Mouse (Mus musculus) heart, postnatal 0 days (tissue): ENCODE results near the gene Hoxa1. TPM values are rescaled to one million over a fixed set of nuclear protein-coding genes. Genes with fewer than 3 reads are reported as not detected.

Source experiments
- ATAC-seq: fragments of 200-750 bp; cut with Nextera tagmentation; 2 replicates; pipeline ENCODE4 v1.8.0; 2017; ENCODE audit warnings: low read depth, moderate number of reproducible peaks, moderate library complexity; ENCODE audit not compliant: insufficient read depth
- DNase-seq: peaks from one replicate; pipeline ENCODE4 v3.0.0-alpha.2; 2016; ENCODE audit warnings: low spot score
- H3K27ac ChIP-seq: fragments of 300-500 bp; sonication (generic); 2 replicates; pipeline ENCODE4 v1.5.1; 2014; ENCODE audit warnings: low read depth, mild to moderate bottlenecking
- H3K27me3 ChIP-seq: fragments of 300-500 bp; sonication (generic); 2 replicates; pipeline ENCODE4 v1.6.1; 2014; ENCODE audit warnings: low read length, mixed read lengths; ENCODE audit not compliant: control insufficient read depth, insufficient read depth
- H3K36me3 ChIP-seq: fragments of 300-500 bp; sonication (generic); replicated peaks from 2 replicates; pipeline ENCODE4 v1.6.1; 2014; ENCODE audit warnings: low read length, mixed read lengths; ENCODE audit not compliant: control insufficient read depth, insufficient read depth
- H3K4me1 ChIP-seq: fragments of 300-500 bp; sonication (generic); 2 replicates; pipeline ENCODE4 v1.6.1; 2014; ENCODE audit warnings: antibody characterized with exemption; ENCODE audit not compliant: control insufficient read depth, insufficient read depth
- H3K4me2 ChIP-seq: fragments of 300-500 bp; sonication (generic); 2 replicates; pipeline ENCODE4 v1.6.1; 2014; ENCODE audit warnings: low read depth, mild to moderate bottlenecking, low read length, moderate library complexity
- H3K4me3 ChIP-seq: fragments of 300-500 bp; sonication (generic); 2 replicates; pipeline ENCODE4 v1.5.1; 2014; ENCODE audit warnings: low read depth, low read length
- H3K9ac ChIP-seq: fragments of 300-500 bp; sonication (generic); replicated peaks from 2 replicates; pipeline ENCODE4 v1.6.1; 2014; ENCODE audit warnings: low read depth, low read length, mixed read lengths
- H3K9me3 ChIP-seq: fragments of 300-500 bp; sonication (generic); replicated peaks from 2 replicates; pipeline ENCODE4 v1.6.1; 2016; ENCODE audit warnings: low read length; ENCODE audit not compliant: control insufficient read depth
- CTCF ChIP-seq: IDR thresholded peaks from 2 replicates; pipeline ENCODE4 v1.5.1; 2016; ENCODE audit warnings: antibody characterized with exemption, control low read depth, low read depth
- EP300 ChIP-seq: IDR thresholded peaks from 2 replicates; pipeline ENCODE4 v1.6.1; 2016; ENCODE audit warnings: antibody characterized with exemption, low read depth
- WGBS: fragments of 180-500 bp; shearing (Covaris S2); extraction: QIAGEN DNeasy Blood & Tissue Kit; methylation state at CpG from one replicate; pipeline ENCODE4 v1.1.7; 2014; 5-methylcytosine and 5-hydroxymethylcytosine counted together
- polyA plus RNA-seq: library from polyadenylated mRNA; unstranded; fragments of >200 nt; fragmentation: Nextera tagmentation; extraction: Ambion mirVana; gene quantifications from 2 replicates; pipeline ENCODE4 v1.2.1, GENCODE M21; 2015
- total RNA-seq: library from RNA; depleted of rRNA; stranded (reverse); fragments of >200 nt; gene quantifications from 2 replicates; pipeline ENCODE4 v1.2.3, GENCODE M21; 2014; ENCODE audit warnings: low replicate concordance

Hoxa1 gene
- total and polyA plus RNA-seq, 2 experiments from 2014 or later = 0.08 TPM; not detected in 1

DNA sequence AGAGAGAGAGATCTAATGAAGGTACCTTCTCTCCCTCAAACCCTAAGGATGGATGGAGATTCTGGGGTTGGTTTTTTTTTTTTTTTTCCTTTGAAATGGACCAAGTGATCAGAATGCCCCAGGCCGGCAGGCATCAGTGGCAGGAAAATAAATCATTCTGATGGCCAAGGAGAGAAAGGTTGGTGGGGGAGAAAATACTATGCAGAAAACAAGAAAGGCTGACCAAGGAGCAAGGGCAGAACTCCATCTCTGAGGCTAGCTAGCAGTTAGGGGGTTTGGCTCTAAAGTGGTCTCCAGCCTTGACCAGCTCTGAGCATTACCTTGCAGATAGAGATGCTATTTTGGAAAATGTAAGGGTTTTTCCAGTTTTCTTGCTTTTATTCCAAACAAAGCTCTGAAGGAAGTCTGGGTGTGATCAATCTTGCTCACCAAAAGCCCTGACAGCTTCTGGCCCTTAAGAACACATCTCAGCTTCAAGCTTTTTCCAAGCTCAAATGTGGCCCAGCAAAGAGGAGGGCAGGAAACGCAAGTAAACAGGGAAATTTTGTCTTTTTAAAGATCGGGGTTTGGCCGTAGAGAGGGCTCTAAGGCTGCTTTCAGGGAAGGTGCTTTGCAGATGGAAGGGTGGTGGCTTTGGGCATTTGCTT, 8.4 kb upstream of the Hoxa1 start:
- H3K27me3 ChIP-seq = peaks cover 99% of the 10 kb centered on the region
- DNase-seq = no peak
- H3K4me2 ChIP-seq = no peak overlapping the region
- H3K9ac ChIP-seq = no peak overlapping the region
- TF ChIP-seq EP300 = no peak
- TF ChIP-seq CTCF = no peak
- no peaks in the 10 kb centered on the region for H3K4me1 ChIP-seq
- H3K9me3 ChIP-seq = no peaks in the 10 kb centered on the region
- no peak overlapping the region for H3K4me3 ChIP-seq
- H3K27ac ChIP-seq = no peak overlapping the region
- no peaks in the 10 kb centered on the region for H3K36me3 ChIP-seq
- ATAC-seq = no peak
- 11% methylated on average over 4 of the region's 4 CpGs for WGBS

GRCm38 (mm10) chr6:52165441-52166370, 7.6 kb upstream of the Hoxa1 start:
- H3K9ac ChIP-seq = no peak overlapping the region
- H3K4me2 ChIP-seq = peak overlapping the region; percentile 51
- no peaks in the 10 kb centered on the region for H3K36me3 ChIP-seq
- 3% methylated on average over 28 of the region's 28 CpGs for WGBS
- no peaks in the 10 kb centered on the region for H3K9me3 ChIP-seq
- DNase-seq = no peak
- TF ChIP-seq EP300 (no peak), CTCF (no peak)
- H3K27ac ChIP-seq = no peak overlapping the region
- H3K4me3 ChIP-seq = peak overlapping the region; percentile 39
- peaks cover 99% of the 10 kb centered on the region for H3K27me3 ChIP-seq
- H3K4me1 ChIP-seq = no peaks in the 10 kb centered on the region
- no peak for ATAC-seq

DNA sequence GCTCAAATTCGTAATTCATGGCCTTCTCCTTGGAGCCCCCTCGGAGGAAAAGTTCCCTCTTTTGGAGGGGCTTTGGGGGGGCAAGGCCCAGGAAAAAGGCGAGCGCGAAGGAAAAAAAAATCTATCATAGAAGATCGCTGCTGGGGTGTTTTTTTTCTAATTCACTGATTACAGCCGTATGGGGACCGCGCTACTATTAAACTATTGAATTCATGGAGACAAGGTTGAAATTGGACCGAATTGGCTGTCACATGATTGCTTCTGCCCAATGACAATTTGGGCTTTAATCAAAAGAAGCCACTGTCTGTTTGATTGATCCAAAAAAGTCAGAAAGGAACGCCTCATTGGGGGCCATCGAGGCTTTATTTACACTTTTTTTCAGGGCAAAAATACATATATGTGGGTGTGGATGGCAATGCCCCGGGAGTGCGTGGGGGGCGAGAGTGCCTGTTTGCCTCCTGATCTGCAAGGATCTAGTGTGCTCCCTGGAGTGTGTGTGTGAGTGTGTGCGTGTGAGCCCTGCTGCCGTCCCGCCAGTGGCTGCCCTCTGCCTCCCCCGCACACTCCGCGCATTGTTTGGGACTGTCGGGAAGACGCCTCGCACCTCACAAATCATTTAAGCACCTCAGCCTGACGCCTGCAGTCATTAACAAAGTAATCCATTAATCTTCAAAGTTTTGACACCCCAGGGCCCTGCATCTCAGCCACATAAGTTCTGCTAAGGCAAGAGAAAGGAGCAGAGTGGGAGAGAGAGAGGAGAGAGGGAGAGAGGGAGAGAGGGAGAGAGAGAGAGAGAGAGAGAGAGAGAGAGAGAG, 6.7 kb upstream of the Hoxa1 start, which contains the start of gene Hoxa2:
Gene Hoxa2, minus strand, starts transcription at position 206 of the 815 bp plus-strand sequence.
- Histone ChIP-seq H3K27me3 (peaks cover 99% of the 10 kb centered on the region), H3K4me3 (peak within 1 kb of the TSS; percentile 39), H3K4me1 (no peaks in the 10 kb centered on the region), H3K4me2 (peak within 1 kb of the TSS; percentile 51), H3K36me3 (no peaks in the 10 kb centered on the region), H3K9ac (peak within 1 kb of the TSS; percentile 28; the same call in 1 of the 2 replicates), H3K9me3 (no peaks in the 10 kb centered on the region), H3K27ac (peak within 1 kb of the TSS; percentile 62)
- WGBS = 3% methylated on average over 25 of the region's 25 CpGs
- TF ChIP-seq EP300 = no peak
- no peak for TF ChIP-seq CTCF
- ATAC-seq (no peak), DNase-seq (no peak)

GRCm38 (mm10) chr6:52164051-52164625, 6.0 kb upstream of the Hoxa1 start:
- 2% methylated on average over 39 of the region's 39 CpGs for WGBS
- H3K9me3 ChIP-seq = no peaks in the 10 kb centered on the region
- peak overlapping the region; percentile 28; the same call in 1 of the 2 replicates for H3K9ac ChIP-seq
- H3K4me1 ChIP-seq = no peaks in the 10 kb centered on the region
- no peak for TF ChIP-seq EP300
- TF ChIP-seq CTCF = no peak
- H3K36me3 ChIP-seq = no peaks in the 10 kb centered on the region
- H3K4me3 ChIP-seq = peak overlapping the region; percentile 39
- H3K27ac ChIP-seq = peak overlapping the region; percentile 46
- H3K4me2 ChIP-seq = peak overlapping the region; percentile 51
- H3K27me3 ChIP-seq = peaks cover 99% of the 10 kb centered on the region
- ATAC-seq (no peak; the same call in 1 of the 2 replicates), DNase-seq (no peak)
